Mouse (Mus musculus) urinary bladder, adult 18-20 months (tissue): ENCODE measurements around the gene Tars.

Source experiments
- DNase-seq, 2 experiments: peaks; one replicate each; pipeline ENCODE4 v3.0.0; 2022; ENCODE audit warnings: low spot score in 2 of 2, mixed read lengths in 2 of 2

The Tars gene

GRCm38 (mm10) chr15:11364112-11364511 is 35.4 kb downstream of the Tars start:
- no peak for DNase-seq

- no peak for DNase-seq
Observed at GRCm38 (mm10) chr15:11361824-11362223, 37.6 kb downstream of the Tars start.

- DNase-seq: no peak
Observed at GRCm38 (mm10) chr15:11360888-11361287, 38.6 kb downstream of the Tars start.

DNA sequence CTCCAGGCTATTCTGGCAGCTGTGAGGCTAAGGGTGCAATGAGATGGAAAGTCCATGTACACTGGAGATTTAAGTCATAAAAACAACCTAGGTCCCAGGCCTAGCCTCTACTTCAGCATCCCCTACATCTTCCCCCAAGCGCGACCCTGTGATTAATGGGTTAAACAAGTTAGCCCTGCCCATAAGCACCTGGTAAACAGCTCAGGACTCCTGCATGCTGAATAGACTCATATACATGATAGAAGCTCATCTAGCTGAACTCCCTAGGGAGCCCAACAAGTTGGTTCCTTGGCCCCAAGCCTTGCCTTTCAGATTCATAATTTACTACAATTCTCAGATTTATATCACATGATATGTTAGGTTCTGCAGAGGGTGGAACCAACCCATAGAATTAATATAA is 42.0 kb downstream of the Tars start:
- no peak for DNase-seq

GRCm38 (mm10) chr15:11355865-11356264 is 43.6 kb downstream of the Tars start:
- no peak for DNase-seq

DNA sequence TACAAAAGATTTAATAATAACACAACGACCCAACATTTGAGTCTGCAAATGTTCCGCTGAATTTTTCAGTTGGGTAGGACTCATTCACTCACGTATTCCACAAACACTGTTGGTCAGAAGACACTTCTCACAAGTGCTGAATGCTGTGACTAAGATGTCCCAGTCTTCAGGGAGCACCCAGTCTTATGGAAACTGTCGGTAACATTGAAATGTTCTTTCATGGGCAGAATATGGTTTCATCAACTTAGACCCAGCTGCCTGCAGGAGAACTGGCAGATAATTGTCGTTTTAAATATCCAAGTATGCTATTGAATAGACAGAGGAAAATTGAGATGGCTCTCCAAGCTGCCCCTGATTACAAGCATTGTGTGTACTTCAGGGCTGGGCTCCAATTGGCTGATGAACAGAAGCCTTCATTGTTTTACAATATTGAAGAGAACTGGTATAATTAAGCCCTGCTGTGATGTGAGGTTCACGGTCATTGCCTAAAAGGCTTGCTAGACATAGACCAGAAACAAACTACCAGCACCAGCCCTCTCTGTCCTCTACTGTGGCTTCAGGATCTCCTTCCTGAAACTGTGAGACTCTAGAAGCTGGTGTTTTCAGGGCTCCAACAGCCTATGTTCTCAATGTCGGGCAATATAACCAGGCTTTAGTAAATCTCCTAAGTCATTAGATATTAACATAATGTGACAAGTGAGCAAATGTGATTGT is 59.8 kb downstream of the Tars start:
- no peak for DNase-seq
